Mouse (Mus musculus): ENCODE results near the gene Atg7.

Atg7 gene

DNA sequence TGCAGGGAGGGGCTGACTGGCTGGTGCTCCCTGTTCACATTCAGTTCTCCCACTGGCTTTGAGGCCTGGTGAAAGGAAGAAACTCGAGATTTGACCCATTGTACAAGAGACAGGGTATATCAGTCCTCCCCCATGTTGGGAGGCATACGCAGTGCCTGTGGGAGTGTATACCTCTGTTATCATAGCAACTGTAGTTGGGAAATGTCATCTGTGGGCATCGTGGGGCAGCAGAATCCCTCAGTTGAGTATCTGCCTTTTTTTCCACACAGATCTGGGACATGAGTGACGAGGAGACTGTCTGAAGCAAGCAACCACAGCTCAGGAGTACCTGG lies 215.8 kb downstream of the Atg7 start:
- DNase-seq, result no peak

DNA sequence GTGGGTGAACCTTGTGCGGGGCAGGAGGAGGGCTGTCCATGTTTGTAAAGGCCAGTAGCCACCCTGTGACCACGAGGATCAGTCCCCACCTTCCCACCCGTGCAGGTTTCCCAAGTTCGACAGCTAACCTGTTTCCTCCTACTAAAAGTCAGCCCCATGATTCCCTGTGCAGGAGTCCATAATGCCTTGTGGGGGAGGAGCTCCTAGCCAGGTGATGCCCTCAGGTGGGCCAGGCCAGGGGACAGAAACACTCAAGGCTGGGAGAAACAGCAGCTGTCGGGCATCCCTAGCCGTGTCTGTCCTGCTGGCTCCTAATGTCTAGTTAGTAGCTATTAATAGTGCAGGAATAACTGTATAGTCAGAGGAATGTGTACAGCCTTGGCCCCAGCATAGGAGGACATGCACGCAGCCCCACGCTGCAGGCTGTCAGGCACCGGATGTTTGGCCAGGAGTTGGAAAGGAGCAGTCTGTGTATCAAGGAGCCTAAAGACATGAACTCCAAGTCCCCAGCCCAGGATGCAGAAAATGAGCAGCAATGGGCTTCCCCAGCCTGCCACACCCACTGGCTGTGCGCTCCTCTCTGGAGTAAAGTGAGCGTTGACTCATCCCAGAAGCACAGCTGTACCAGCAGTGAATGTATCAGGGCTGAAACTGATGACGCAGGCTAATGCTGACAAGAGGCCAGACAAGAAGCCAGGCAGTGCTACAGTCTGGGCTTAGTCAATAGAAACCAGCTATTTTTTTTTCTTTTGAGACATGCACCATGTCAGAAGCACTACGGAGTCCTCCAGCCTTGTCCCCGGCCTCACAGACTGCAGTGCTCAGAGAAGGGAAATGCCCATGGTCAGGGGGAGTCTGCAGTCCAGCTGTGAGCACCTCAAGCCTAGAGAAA lies 218.0 kb downstream of the Atg7 start:
- DNase-seq, result no peak

DNA sequence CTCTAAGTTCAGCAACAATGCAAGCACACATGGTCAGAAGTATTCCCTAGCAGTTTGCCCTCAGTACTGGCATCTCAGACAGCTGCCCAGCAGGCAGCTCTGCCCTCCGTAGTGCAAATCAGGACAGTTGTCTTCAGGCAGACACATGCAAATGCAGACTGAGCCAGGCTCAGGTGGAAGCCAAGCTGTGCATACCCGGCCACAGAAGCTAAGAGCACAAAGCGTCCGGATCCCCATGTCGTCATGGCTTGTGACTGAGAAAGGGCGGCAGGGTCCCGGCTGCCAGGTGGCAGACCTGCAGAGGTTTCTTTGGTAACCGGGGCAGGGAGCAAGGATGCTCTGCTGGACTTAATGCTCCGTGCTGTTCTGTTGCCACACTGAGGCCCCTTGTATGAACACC lies 218.7 kb downstream of the Atg7 start:
- DNase-seq, result peak; percentile 63

DNA sequence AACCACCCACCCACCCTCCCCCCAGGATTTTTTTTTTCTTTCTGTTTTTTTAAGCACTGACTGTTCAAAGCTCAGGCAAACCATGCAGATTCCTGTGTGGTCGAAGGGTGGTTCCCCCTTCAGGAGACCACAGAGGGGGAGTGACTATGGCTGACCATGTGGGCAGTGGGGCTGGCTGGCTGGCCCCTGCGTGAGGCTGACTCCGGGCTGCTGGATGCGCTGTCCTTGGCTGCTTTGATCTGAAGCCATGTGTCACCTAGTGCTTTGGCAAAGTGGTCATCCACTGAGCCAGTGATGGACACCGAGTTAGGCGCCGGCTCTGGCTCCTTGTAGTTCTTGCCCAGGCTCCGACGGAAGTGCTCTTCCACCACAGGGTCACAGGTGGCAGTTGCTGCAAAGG lies 219.1 kb downstream of the Atg7 start:
- DNase-seq, result no peak

DNA sequence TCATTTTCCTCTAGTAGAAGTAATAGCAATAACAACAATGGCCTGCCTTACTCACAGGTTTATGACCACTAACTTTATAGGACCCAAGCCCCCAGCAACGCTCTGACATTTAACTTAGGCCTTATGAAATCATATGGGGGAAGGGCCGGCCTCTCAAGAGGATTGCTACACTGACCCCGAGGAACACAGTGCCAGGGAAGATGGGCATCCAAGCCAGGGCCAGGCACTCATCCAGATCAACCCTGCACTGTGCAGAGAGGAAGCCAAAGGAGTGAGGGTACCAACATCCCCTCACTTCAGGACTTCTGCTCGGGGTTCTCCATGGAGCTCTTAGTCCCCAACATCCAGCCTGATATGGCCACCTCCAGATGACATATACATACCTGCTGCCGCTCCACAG lies 220.6 kb downstream of the Atg7 start:
- no peak for DNase-seq

DNA sequence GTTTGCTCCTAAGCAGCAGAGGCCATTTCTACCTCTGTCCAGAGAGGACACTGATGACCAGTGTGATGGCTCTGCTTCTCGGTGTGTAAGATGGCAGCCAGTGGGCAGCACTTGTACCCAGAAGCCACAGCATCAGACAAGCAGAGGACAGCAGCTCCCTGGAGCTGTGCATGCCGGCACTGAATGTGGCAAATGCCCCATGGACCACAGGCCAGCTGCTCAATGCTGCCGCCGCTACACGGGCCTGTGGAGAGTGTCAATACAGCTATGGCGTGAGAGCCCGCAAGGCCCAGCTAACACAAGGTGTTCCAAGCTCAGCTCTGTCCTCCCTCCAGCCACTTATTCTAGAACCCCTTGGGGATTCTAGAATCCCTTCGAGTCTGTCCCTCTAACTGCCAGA lies 221.5 kb downstream of the Atg7 start:
- DNase-seq, result no peak

DNA sequence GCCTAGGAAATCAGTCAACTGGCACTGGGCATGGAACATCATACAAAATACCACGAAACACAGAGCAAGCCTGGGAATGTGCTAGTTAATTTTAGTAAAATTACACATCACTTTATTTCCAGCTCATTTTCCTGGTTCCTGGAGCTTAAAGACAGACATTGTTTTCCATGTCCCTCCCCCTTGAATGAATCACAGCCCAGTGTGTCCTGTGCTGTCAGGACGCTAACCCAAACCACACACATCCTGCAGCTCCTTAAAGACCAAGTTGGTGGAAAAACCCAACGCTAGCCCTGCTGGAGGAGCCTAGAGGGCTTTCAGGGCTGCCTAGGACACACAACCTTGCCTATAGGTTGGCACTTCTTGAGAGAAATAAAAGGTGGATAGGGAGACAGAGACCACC lies 223.2 kb downstream of the Atg7 start:
- DNase-seq, result no peak

DNA sequence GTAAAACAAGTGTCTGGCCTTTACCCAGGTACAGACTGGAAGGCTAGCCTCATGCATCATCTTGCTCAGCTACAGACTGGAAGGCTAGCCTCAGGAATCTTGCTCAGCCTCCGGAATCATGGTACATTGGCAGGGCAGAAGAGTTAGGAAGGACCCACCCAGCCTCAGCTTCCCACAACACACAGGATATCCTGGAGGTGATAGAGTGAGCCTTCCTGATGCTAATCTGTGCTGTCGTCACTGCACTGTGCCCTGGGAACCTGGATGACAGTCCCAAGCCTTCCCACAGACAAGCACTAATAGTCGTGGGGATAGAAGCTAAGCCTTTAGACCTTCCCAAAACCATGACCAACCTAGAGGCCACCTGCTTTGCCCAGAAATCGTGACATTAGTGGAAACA lies 223.7 kb downstream of the Atg7 start:
- DNase-seq, result no peak

DNA sequence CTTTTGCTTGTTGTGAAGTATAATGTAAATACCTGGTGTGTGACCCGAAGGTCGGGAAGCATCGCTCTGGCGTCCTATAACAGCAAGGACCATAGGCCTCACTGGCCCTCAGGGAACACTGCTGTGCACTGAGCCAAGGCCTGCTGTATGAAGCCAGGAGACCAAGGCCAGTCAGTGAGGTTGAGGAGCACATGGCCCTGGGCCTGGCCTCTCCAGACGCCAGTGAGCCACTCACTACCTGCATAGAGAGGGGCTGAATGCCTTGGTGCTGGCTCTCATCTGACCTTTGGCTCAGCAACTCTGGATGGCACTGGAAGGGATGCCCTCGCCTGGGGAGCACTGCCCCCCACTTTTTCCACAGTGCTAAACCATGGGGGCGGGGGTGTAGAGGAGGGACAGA lies 225.8 kb downstream of the Atg7 start:
- no peak for DNase-seq

DNA sequence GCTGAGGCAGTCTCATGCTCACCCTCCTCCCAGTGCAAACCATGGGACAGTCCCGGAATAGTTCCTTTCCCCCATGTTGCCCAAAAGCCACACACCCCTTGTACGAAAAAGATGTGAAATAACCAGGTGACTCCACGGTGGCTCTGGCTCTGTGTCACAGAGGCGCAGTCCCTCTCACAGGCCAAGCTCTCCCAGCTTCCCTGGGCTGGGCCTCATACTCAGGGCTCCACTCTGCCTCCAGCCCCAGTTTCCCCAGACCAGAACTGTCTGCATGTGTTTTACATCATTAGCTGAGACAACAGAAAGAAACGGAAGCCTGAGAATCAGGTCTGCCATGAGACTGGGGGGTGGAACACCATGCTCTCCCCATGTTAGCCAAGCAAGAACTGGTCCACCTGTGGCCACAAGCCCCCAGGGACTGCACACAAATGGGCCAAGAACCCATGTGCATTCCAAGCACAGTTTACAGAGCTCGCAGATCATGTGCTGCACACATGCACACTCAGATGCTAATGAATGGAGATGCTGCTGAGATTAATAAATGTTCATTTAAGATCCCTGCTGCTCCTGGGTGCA lies 226.7 kb downstream of the Atg7 start:
- no peak for DNase-seq

DNA sequence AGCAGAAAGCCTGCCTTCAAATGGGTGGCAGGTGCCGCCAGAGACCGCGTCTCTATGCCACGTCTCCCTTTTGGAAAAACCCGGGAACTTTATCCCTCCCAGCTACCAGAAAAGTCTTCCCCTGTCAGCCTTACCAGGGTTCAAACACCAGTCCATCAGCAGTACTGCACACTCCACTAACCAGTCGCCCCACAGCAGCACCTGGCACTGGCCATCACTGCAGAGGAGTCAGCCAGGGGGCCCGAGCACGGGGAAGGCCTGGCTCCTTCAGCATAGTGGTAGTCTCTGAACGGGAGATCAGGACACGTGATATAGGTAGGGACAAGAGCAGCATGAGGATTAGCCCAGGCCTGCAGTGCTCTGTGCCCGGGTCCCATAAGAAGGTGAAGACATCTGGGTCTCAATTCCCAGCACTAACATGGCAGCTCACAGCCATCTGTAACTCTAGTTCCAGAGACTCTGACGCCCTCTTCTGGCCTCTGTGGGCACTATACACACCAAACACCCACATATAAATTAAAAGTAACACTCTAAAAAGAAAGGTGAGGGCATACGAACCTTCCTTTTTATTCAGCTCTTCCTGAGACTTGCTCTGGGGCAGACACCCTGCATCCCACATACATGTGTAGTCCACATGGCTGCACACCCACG lies 228.2 kb downstream of the Atg7 start:
- DNase-seq, result no peak

DNA sequence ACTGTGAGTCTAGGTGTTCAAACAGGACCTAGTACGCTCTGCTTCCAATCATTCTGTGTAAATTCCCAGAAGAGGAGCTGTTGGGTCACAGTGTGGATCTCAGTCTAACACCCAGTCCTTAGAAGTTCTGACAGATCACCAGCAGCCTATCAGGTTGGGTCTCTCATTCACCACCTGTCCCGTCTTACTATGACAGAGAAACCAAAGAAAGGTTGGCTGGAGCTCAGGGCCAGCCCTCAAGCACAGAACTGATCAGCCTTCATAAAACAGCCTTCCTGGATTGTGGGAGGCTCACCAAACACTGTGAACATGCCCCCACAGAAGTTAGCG lies 230.9 kb downstream of the Atg7 start:
- no peak for DNase-seq

DNA sequence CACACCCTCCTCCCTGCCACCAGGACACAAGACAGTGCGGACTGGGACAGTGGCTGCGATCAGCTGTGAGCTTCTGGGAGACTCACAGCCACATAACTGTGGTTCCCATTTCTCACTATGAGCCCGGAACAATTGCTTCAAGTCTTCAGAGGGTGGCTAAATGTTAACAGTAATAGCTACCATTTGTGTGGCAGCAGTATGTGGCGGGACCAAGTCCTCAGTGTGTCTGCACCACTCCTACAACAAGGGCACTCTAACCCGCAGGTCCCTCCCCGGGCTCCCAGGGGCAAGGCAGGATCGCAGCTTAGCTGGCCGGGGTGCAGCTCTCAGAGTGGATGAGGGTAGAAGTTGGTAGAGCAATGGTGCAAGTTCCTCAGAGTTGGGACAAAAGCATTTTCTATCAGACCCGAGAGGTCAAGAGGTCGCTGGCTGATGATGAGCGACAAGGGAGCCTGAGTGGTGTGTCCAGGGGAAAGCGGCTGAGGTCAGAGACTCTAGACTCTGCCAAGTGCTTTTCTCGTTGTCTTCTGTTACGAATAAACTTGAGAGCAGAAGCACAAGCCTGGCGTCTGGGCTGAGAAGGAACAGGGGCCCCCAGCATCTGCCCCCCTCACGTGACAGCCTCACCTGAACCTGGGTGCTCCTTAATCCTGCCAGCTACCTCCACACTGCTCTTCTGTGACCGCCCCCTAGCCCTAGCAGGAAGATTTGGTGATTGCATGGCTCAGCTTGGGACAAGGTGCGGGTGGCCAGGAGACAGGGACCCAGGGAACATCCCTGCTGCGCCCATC lies 231.4 kb downstream of the Atg7 start:
- DNase-seq, result no peak

DNA sequence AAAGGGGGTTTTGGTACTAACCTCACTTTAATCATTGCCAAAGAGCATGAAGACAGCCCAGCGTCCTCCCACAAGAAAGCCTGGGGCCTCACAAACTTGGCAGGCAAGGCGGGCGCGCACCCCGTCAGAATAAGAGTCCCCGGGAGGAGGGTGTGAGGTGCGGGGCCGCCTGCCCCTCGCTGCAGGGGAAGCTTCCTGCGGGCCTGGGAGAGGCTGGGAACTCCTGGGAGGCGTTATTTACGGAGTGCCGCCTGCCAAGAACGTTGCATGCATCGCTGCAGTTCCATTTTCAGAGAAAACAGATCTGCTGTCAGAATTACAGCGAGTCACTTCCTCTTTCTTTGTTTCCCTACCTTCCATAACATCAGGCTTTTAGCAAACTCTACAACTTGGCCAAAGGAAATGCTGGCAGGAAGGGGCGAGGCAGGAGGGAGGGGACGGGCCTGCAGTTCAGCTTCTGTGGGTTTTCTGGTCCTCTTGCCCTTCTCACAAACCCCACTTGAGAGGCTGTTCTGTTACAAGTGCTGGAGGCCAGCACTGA lies 232.2 kb downstream of the Atg7 start:
- DNase-seq, result peak; percentile 86

DNA sequence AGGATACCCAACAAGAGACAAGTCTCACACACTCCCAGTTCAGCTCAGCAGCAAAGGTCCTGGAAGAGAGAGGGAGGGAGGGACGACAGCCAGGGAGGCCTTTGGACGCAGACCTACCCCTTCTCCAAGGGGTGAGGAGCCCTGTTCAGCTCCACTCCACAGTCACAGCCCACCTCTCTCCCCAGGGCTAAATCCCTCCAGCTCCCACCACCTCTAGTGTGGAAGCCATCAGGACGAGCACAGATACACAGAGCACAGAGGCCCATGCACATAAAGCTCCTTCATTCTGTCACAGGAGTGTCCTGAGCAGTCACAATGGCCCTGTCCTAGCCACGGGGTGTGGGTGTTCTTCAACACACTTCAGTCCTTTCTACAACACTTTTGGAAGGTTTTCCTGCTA lies 233.1 kb downstream of the Atg7 start:
- DNase-seq, result no peak

DNA sequence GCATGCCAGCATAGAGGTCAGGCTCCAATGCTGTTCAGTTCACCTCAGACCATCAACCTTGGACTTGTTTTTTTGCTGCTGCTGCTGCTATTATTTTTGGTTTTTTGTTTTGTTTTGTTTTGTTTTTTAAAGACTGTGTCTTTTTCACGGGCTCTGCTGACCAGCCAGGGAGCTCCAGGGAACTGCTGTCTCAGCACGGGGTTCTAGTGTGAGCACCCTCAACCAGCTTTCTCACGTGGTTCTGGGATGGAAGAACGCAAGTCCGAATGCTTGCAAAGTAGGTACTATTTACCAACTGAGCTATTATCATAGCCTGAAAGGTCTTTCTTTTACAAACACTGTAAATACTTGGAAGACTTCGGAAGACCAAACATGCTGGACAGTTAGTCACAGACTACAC lies 233.6 kb downstream of the Atg7 start:
- no peak for DNase-seq

DNA sequence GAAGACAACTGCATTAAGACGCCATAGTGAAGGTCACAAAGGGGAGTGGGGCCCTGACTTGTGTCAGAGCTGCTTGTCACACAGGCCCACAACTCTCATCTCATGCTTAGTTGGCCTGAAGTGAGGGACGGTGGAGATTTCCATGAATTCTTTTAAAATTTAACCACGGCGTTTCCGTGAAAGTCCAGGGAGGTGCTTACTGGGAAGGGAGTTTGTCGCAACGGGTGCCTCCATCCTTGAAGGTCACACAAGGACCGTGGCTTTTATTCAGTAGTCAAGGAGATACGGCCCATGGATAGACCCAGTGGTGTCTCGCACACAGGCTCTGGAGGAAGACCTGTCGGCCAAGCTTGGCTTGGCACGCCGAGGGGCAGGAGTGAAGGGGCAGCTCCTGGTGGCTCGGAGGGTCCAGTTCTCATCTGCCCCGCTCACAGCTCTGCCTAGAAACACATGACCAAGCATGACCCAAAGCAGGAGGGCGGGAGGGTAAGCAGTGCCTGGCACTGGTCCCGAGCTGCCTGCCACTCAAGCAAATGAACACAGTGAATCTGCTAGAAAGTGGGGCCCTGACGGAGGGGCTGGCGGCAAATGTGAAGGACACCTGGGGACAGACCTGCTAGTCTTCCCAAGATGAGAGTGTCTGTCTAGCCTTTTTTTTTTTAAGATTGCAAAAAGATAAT lies 236.1 kb downstream of the Atg7 start:
- DNase-seq, result no peak

DNA sequence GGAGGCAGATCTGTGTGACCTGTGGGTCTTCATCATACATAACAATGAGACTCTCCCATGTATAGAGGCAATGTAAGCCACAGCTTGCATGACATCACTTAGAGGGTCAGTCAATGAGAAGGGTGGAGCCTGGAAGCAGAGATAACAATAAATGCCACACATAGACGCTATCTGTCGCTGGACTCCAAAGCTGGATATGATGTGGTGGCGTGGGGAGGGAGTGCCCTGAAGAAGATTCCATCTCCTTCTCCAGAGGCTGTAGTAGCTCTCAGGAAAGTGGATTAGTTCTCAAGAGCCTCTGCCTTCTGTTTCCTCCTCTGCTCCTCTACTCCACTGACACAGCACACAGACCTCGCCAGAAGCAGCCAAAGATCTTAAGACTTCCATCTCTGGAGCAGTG lies 237.9 kb downstream of the Atg7 start:
- DNase-seq, result no peak

DNA sequence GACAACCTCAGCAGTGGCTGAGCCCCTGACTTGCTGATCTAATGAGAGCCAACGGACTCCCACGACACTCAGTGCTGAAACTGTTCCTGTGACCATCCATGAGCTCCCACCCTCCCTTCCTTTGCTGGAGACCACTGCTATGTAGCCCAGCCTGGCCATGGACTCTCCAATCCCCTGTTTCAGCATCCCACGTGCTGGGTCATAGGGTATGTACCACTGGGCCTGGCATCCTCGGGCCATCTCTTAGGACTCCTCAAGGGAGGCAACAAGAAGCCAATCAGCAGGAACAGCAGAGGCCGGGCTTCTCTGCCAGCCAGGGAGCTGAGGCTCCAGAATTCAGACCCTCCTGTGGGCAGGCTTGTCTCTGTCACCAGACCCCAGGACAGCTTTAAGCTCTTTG lies 239.3 kb downstream of the Atg7 start:
- no peak for DNase-seq

DNA sequence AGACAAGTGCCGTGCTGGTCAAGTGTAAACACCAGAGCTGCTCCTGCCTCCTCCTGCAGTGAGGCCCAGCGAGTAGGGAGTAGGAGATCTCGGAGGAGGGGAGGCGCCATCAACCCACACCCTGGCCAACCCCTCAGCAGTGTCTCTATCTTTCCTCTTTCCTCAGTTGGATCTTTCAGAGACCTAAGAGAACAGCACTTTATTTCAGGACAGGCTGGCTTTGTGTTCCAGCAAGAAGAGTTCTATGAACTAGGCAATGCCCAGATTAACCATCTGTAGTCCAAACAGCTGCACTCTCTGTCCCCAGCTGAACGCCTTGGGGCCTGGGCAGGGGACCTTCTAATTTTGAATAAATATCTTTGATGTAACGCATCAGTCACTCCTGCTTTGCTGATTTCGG lies 239.8 kb downstream of the Atg7 start:
- DNase-seq, result no peak

DNA sequence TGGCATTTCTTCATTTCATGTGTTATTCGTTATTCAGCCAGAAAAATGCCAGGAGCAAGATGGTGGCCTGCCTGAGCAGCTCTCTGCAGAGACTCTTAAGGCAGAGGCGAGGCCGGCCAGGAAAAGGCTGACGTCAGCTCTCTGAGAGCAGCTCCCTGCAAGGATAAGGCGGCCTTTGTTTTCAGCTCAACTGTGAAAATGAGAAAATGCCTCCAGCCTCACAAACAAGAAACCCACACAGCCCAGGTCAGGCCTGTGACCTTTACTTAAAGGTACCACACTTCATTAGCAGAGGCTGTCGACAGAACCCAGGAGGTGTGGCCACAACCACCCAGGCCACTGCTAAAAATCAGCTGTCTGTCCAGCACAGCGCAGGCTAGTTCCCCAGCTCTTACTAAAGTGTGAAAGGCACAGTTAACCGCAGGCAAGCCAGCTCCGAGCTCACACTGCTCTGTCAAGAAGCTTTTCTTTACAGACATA lies 240.4 kb downstream of the Atg7 start:
- DNase-seq, result no peak

DNA sequence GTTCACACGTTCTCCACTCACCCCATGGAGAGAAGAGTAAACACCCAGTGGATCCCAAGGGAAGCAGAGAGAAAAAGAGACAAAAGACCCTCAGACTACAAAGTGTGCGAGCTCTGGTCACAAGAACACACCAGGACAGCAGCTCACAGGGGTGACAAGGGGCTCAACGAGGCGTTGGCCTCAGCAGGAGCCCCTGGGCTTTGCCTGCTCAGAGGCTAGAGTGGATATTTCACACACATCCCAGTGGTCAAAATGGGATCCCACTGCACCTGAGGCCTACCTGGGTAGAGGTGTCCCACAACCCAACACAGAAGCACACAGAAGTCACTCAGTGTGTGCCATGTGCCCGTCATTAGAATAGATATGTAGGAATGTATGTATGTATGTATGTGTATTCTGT lies 242.2 kb downstream of the Atg7 start:
- DNase-seq, result no peak

DNA sequence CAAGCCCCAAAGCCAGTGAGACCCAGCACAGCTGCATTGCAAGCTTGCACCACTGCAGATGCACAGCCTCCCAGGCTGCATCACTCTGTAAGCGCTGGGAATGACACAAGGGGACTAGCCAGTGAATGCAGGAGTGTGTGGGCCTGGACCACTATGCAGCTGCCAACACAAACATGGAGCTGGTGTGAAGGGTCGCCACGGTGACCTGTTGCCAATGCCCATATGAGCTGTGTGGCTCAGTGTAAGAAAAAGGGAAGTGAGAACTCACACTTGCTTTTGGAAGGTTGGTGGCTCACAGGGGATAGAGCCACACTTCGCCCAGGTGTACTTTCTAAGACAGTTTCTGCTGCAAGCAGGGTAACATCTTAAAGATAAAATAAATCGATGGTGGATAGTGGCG lies 243.1 kb downstream of the Atg7 start:
- no peak for DNase-seq

Measured in cerebellum, adult 11 months (tissue).